Mouse (Mus musculus) cerebellum, adult 2 months (tissue): ENCODE measurements around the gene Sp2.

Experiments
- CTCF ChIP-seq: fragments of 200-500 bp; IDR thresholded peaks from 2 replicates; pipeline ENCODE4 v1.5.1; 2011; ENCODE audit warnings: low read depth, mild to moderate bottlenecking, control low read depth, low read length, moderate library complexity, borderline replicate concordance; ENCODE audit not compliant: insufficient read depth
- POLR2A ChIP-seq: fragments of 200-500 bp; IDR thresholded peaks from 2 replicates; pipeline ENCODE4 v1.6.1; 2011; ENCODE audit warnings: low read length, control low read depth, borderline replicate concordance; ENCODE audit not compliant: insufficient read depth

DNA sequence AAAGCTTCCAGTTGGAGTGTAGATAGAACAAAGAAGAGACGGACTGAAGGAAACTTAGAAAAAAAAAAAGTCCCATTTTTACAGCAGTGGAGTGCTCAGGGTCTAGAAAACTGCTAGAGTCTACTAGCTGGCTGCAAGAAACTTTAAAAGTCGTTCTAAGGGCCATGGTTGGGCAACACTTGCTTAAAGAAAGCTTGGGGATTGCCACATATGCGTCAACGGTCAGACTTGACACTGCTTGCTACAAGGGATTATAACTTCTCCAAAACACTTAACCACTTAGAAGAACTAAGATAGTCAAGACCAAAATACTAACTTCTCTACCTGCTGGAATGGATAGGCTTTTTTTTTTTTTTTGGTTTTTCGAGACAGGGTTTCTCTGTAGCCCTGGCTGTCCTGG lies 7.9 kb downstream of the Sp2 start:
- TF ChIP-seq POLR2A (no peak), CTCF (no peak)
